Mouse (Mus musculus) thymus, adult 2 months (tissue): ENCODE results near the gene Gm20388. TPM values are rescaled to one million over a fixed set of nuclear protein-coding genes. Genes with fewer than 3 reads are reported as not detected.

Experiments used
- DNase-seq: peaks from one replicate; pipeline ENCODE4 v3.0.0; 2021
- H3K27ac ChIP-seq: fragments of 200-500 bp; 2 replicates; pipeline ENCODE4 v1.5.1; 2012; ENCODE audit warnings: low read length, control low read depth; ENCODE audit not compliant: control insufficient read depth, insufficient read depth
- H3K27me3 ChIP-seq: fragments of 200-500 bp; 2 replicates; pipeline ENCODE4 v1.6.1; 2012; ENCODE audit warnings: mild to moderate bottlenecking, low read length, moderate library complexity, mixed read lengths; ENCODE audit not compliant: control insufficient read depth, insufficient read depth
- H3K36me3 ChIP-seq: fragments of 200-500 bp; 2 replicates; pipeline ENCODE4 v1.6.1; 2012; ENCODE audit warnings: mild to moderate bottlenecking, low read length, moderate library complexity; ENCODE audit not compliant: control insufficient read depth, insufficient read depth
- H3K4me1 ChIP-seq: fragments of 200-500 bp; replicated peaks from 2 replicates; pipeline ENCODE4 v1.6.1; 2012; ENCODE audit warnings: low read length; ENCODE audit not compliant: control insufficient read depth, insufficient read depth
- H3K4me3 ChIP-seq: fragments of 200-500 bp; 2 replicates; pipeline ENCODE4 v1.5.1; 2012; ENCODE audit warnings: mild to moderate bottlenecking, low read length, control low read depth, moderate library complexity; ENCODE audit not compliant: control insufficient read depth, insufficient read depth
- CTCF ChIP-seq: fragments of 200-500 bp; IDR thresholded peaks from 2 replicates; pipeline ENCODE4 v1.5.1; 2012; ENCODE audit warnings: mild to moderate bottlenecking, control low read depth, low read length, moderate library complexity, borderline replicate concordance; ENCODE audit not compliant: control insufficient read depth, poor library complexity, insufficient read depth; ENCODE audit errors: extremely low read depth
- POLR2A ChIP-seq: fragments of 200-500 bp; IDR thresholded peaks from 2 replicates; pipeline ENCODE4 v1.6.1; 2012; ENCODE audit warnings: mild to moderate bottlenecking, low read length, control low read depth, moderate library complexity; ENCODE audit not compliant: control insufficient read depth, poor library complexity, insufficient read depth; ENCODE audit errors: extremely low read depth
- WGBS: fragments of 180-500 bp; shearing (Covaris S2); methylation state at CpG from one replicate; pipeline ENCODE4 v1.1.7; 2018; 5-methylcytosine and 5-hydroxymethylcytosine counted together
- polyA plus RNA-seq: library from polyadenylated mRNA; depleted of rRNA; stranded (reverse); fragments of >200 nt; gene quantifications from 2 replicates; pipeline ENCODE4 v1.2.3, GENCODE M21; 2012

Gm20388 gene
- polyA plus RNA-seq, 1 experiment = 103 TPM

- H3K36me3 ChIP-seq = peaks cover 17% of the 10 kb centered on the region
- no peak for TF ChIP-seq CTCF
- TF ChIP-seq POLR2A = no peak
- 91% methylated on average over 4 of the region's 4 CpGs for WGBS
Observed at GRCm38 (mm10) chr8:122912871-122913270, 3002.2 kb downstream of the Gm20388 start.

GRCm38 (mm10) chr8:122916766-122917165 lies 3006.1 kb downstream of the Gm20388 start:
- no peak for DNase-seq
- peaks cover 47% of the 10 kb centered on the region for H3K4me1 ChIP-seq
- 7% methylated on average over 3 of the region's 3 CpGs for WGBS
- no peak overlapping the region for H3K4me3 ChIP-seq
- H3K27ac ChIP-seq = no peak overlapping the region
- H3K27me3 ChIP-seq = no peaks in the 10 kb centered on the region
- H3K36me3 ChIP-seq = peaks cover 10% of the 10 kb centered on the region
- TF ChIP-seq CTCF = no peak
- TF ChIP-seq POLR2A = no peak

More at GRCm38 (mm10) chr8:122912871-122913270, 3002.2 kb downstream of the Gm20388 start:
- no peak overlapping the region for H3K4me3 ChIP-seq
- no peaks in the 10 kb centered on the region for H3K27me3 ChIP-seq
- no peak for DNase-seq
- H3K27ac ChIP-seq = no peak overlapping the region
- H3K4me1 ChIP-seq = peaks cover 25% of the 10 kb centered on the region

DNA sequence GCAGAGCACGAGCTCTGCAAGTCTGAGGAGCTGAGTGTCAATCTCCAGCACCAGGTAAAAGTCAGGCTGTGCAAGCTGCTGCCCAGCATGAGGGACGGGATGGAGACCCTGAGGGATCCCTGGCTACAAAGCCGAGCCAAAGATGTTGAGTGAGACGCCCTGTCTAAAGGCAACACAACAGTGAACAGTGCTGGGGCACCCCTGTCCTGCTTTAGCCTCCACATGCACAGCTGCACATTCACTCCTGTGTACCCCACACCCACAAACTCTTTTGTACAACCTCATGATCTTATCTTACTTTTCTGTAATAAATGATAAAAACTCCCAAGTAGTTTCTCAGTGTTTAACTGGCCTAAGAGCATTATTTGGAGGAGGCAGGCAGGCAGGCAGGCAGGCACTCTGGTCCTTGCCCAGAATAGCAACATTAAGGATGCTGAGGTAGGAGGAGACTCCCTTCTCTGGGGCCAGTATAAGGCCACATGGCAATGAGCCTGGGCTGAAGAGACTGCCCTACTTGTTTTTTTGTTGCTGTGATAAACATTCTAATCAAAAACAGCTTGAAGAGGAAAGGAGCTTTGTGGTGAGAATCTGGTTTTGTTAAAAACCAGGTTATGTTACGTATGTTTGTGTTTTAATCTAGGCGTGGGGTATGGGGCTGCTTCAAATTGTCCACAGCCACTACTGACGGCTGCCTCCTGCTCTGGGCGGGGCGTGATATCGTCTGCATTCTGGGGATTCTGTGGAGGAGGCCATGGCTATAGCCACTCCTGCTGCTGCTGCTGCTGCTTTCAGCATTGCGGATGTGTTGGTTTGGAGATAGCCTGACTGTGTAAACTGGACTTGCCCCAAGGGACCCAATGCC lies 3007.1 kb downstream of the Gm20388 start:
- DNase-seq = no peak
- WGBS = 21% methylated on average over 11 of the region's 11 CpGs
- no peak overlapping the region for H3K4me3 ChIP-seq
- no peaks in the 10 kb centered on the region for H3K27me3 ChIP-seq
- H3K4me1 ChIP-seq = peaks cover 43% of the 10 kb centered on the region
- H3K27ac ChIP-seq = peak overlapping the region; percentile 44; the same call in 1 of the 2 replicates
- no peak for TF ChIP-seq POLR2A
- H3K36me3 ChIP-seq = peaks cover 10% of the 10 kb centered on the region

DNA sequence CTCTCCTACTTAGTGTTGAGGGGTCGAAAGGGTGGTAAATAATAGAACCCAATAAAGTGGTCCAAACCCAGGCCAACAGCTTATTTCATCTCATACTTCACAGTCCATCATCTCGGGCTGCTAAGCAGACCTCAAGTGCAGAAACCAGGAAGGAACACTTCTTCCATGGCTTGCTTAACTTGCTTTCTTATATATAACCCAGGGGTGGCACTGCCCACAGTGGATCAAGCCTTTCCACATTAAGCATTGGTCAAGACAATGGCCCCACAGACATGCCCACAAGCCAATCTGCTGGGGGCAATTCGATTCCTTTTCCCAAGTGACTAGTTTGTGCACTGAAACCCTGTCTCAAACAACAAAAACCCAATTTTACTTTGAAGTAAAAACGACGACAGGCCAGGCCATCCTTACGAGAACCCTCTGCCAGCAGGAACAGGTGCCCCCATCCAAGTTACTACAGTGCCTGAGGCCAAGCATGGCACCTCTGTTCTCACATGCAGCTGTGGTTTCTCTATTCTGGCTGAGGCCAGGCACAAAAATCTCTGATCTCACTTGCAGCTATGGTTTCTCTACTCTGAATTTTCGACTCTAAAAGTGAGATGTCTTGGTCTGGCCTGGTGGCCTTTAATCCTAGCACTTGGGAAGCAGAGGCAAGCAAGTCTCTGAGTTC lies 3007.9 kb downstream of the Gm20388 start:
- 28% methylated on average over 7 of the region's 7 CpGs for WGBS
- DNase-seq = no peak

GRCm38 (mm10) chr8:122920890-122921289 lies 3010.2 kb downstream of the Gm20388 start:
- no peak for DNase-seq
- Histone ChIP-seq H3K36me3 (no peaks in the 10 kb centered on the region), H3K4me3 (no peak overlapping the region), H3K27ac (no peak overlapping the region), H3K27me3 (no peaks in the 10 kb centered on the region), H3K4me1 (peaks cover 44% of the 10 kb centered on the region)
- 94% methylated on average over 7 of the region's 7 CpGs for WGBS
- no peak for TF ChIP-seq CTCF
- no peak for TF ChIP-seq POLR2A

More for the DNA sequence above, 3007.9 kb downstream of the Gm20388 start:
- no peak overlapping the region for H3K27ac ChIP-seq
- H3K36me3 ChIP-seq = peaks cover 5% of the 10 kb centered on the region
- no peak for TF ChIP-seq CTCF
- TF ChIP-seq POLR2A = no peak
- no peaks in the 10 kb centered on the region for H3K27me3 ChIP-seq
- no peak overlapping the region for H3K4me3 ChIP-seq
- H3K4me1 ChIP-seq = peaks cover 44% of the 10 kb centered on the region

DNA sequence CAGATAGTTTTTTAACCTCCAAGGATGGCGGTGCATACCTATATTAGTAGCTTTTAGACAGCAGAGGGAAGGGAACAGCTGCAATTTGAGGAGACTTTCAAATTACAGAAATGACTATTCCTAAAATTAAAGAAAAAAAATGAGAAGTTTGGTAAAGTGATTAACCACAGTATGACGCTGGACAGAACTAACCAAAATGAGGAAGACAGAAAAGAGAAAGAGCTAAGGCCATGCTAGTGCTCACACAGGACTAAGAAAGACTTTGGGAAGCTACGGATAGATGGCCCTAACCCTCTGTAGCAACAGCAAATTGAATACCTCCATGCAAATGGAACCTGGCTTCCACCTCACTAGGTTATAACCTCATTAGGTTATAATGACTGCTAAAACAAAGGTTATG lies 3012.3 kb downstream of the Gm20388 start:
- TF ChIP-seq CTCF (no peak), POLR2A (no peak)
- Histone ChIP-seq H3K4me3 (no peak overlapping the region), H3K4me1 (peaks cover 31% of the 10 kb centered on the region), H3K36me3 (no peaks in the 10 kb centered on the region), H3K27me3 (no peaks in the 10 kb centered on the region), H3K27ac (no peak overlapping the region)
- no peak for DNase-seq
- 53% methylated on average over 3 of the region's 3 CpGs for WGBS
